Mouse (Mus musculus) left cerebral cortex, adult 8-10 months (tissue): ENCODE results near the gene Plscr3. TPM values are rescaled to one million over a fixed set of nuclear protein-coding genes. Genes with fewer than 3 reads are reported as not detected.

Source experiments
- DNase-seq, 2 experiments: peaks; one replicate each; pipeline ENCODE4 v3.0.0; 2022; ENCODE audit warnings: low spot score in 2 of 2
- microRNA-seq, 2 experiments: library from miRNA; unstranded; fragments of <30 nt; microRNA quantifications; one replicate each; pipeline ENCODE4 v1.2.0; 2022
- total RNA-seq, 4 experiments: library from RNA; stranded (reverse); gene quantifications; 2 replicates each; pipeline ENCODE4 v1.2.4; 2022

The Plscr3 gene
- total RNA-seq, 4 experiments from 2014 or later = 16.0 to 20.0 (median 18.6) TPM

DNA sequence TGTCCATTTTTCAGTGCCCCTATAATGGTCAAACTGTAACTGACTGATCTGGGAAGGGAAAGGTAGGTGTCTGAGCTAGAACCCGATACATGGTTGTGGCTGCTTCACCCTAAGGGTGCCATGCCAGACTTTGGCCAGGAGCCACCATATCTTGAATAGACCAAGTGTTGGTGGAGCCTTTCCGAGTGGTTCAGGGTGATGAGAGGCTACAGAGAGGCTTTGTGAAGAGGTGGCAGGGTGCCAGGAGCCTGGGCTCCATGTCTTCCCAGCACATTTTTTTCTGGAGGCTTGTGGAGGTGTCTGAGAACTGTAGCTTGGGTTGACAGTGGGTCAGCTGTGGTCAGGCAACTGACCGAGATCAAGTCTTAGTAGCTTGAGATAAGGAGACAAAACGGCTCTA, 45.3 kb downstream of the Plscr3 start:
- no peak for DNase-seq

DNA sequence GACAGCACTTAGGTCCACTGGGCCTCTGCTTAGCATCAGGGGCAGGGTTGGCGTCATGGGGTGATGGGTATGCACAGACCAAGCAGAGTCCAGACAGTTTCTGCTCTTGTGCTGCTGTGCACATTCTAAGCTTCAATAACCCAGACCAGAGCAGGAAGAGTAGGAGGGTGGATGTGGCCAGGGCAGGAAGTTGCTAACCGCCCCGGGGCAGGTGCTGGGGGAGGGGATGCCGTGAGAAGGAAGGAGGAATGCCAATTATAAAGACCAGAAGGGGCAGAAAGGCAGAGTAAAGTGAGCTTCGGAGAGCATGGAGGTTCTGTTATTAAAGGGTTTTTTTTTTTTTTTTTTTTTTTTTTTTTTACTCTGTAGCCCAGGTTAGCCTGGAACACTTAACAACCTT, 48.5 kb downstream of the Plscr3 start:
- no peak for DNase-seq

DNA sequence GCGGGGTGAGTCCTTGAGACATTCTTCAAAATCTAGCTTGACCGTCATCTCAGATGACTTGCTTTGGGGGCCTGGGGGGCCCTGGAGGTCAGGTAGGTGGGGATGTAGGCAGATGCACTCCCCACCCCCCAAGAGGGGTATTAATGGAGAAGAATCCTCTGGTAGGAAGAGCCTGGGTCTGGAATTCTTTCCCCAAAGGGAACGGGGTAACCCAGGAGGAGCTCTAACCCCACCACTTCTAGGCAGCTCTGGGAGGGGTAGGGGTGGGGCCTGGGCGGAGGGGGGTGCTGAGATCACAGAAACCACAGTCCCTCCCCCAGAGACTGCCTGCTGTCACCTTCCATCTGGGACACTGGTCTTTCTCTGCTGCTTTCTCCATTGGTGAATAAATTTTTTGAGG, 49.1 kb downstream of the Plscr3 start, which contains the start of gene Acap1:
Gene Acap1, minus strand, starts transcription at position 249 of the 400 bp plus-strand sequence.
- no peak for DNase-seq

DNA sequence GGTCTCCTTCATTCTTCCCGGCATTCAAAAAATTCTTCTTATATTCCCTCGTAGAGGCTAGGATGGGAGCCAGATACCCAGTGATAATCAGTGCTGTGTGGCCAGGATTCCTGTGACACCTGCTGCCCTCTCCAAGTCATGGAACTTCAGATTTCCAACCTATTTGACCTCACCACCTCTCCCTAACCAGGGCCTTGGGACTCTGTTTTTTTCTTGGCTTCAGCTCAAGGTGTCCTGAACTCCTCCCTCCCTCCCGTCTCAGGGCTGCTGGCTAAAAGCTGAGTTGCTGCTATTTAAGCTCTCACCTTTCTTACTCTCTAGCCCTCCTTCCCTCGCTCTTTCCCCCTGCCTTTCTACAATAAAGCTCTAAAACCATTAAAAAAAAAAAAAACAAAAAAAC, 53.7 kb downstream of the Plscr3 start:
- DNase-seq = no peak

DNA sequence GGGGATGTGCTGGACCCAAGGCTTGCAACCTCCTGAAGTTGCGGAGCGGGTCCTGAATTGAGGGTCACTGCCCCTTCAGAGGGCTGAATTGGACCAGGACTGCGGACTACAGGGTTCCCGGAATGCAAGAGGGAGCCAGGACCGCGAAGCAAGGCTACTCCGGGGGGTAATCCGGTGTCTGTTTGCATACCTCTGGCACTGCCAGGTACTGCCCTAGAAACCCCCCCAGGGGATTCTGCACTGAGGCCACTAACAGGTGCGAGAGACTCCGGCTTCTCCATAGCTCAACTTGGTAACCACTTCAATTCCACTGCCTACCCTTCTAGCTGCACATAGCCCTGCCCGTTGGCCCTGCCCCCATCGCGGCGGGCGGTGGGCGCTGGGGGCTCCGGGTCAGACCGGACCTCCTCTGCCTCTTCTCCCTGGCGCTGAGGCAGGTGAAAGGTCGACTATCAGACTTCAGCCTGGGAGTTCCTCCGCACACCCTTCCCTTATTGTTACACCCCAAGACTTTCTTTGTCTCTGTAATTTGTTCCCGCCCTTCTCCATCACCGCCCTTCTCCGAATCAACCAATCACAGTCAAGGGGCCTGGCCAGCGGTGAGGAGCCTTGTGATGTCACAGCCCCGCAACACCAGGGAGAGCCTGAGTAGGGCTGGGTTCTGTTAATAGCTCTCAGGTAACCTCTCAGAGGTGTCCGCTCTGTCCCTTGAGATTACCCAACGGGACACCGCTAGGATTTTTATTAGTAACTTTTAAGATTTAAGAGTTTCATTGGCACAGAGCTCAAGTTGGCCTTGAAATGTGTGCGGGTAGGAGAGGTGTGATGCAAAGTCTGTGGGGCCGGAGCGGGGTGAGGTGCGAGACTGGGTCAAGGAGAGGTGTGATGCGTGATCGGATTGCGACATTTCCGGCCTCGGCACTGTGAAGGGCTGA, 54.6 kb downstream of the Plscr3 start, which contains the start of the genes 2810408A11Rik and Neurl4:
Gene 2810408A11Rik, minus strand, starts transcription at position 517 of the 935 bp plus-strand sequence.
Gene Neurl4, plus strand, starts transcription at position 602 of the 935 bp plus-strand sequence.
- DNase-seq = peak; percentile 65 to 90

DNA sequence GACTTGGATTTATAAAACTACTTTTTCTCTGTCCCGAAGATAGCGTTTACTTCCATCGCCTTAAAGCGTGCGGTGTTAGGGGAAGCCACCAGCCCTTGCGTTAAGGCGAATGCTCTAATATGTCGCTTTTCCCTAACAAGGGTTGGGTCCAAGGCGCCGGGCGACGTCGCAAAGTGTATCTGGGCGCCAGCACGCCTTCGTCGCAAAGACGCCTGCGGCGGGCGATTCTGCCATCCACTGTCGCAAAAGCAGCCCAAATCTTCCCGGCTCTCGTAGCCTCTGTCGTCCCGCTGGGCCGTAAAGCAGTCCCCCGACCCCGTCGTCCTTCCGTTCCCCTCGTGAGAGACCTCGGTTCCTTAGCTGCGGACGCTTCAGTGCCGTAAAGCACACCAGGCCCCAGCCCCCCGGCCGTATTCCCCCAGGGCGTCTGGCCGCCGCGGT, 55.2 kb downstream of the Plscr3 start:
- DNase-seq = peak; percentile 92 to 99

Small RNAs within 50 kb of the gene (microRNA-seq; reads per million reads assigned to microRNA genes)
- gene Mir6924 = 0 reads per million in 2 experiments

Other genes starting within 250 kb of the Plscr3 start
- gene Atp1b2, start 240.4 kb upstream of the Plscr3 start, total RNA-seq = 100 to 1,000 TPM; 400 to 455 (median 419) TPM
- 1 to 10 TPM in 1 of 4 experiments, not detected in 3; 1.0 TPM for gene Shbg, start 228.5 kb upstream of the Plscr3 start, total RNA-seq
- 10 to 100 TPM in 3 of 4 experiments, 1 to 10 TPM in 1; 7.9 to 11.6 (median 10.5) TPM for gene Sat2, start 224.4 kb upstream of the Plscr3 start, total RNA-seq
- gene Fxr2, start 213.4 kb upstream of the Plscr3 start, total RNA-seq = 100 to 1,000 TPM; 132 to 147 (median 140) TPM
- under 1 TPM in 1 of 4 experiments, not detected in 3; 0.46 TPM for gene Sox15, start 191.1 kb upstream of the Plscr3 start, total RNA-seq
- gene Mpdu1, start 183.7 kb upstream of the Plscr3 start, total RNA-seq = 10 to 100 TPM; 59.3 to 68.7 (median 61.4) TPM
- 10 to 100 TPM; 14.1 to 63.3 (median 34.2) TPM for gene Cd68, start 180.2 kb upstream of the Plscr3 start, total RNA-seq
- 100 to 1,000 TPM; 268 to 307 (median 295) TPM for gene Eif4a1, start 174.0 kb upstream of the Plscr3 start, total RNA-seq
- 10 to 100 TPM; 72.6 to 96.8 (median 83.6) TPM for gene Senp3, start 164.3 kb upstream of the Plscr3 start, total RNA-seq
- 1 to 10 TPM; 2.5 to 4.2 (median 3.2) TPM for gene Tnfsf13, start 160.6 kb upstream of the Plscr3 start, total RNA-seq
- 10 to 100 TPM; 10.2 to 15.1 (median 11.7) TPM for gene Tnfsf12, start 150.5 kb upstream of the Plscr3 start, total RNA-seq
- 1 to 10 TPM; 1.5 to 2.0 (median 1.8) TPM for gene Tnfsfm13, start 150.3 kb upstream of the Plscr3 start, total RNA-seq
- 10 to 100 TPM; 48.6 to 56.4 (median 51.3) TPM for gene Polr2a, start 87.7 kb upstream of the Plscr3 start, total RNA-seq
- not detected for gene Slc35g3, start 84.4 kb upstream of the Plscr3 start, total RNA-seq
- 100 to 1,000 TPM; 138 to 158 (median 147) TPM for gene Zbtb4, start 80.5 kb upstream of the Plscr3 start, total RNA-seq
- 1 to 10 TPM in 2 of 4 experiments, under 1 TPM in 2; 0.51 to 1.2 (median 0.92) TPM for gene Chrnb1, start 50.4 kb upstream of the Plscr3 start, total RNA-seq
- gene Fgf11, start 44.5 kb upstream of the Plscr3 start, total RNA-seq = 10 to 100 TPM; 18.8 to 22.3 (median 19.7) TPM
- gene Tmem102, start 40.8 kb upstream of the Plscr3 start, total RNA-seq = under 1 TPM in 2 of 4 experiments, not detected in 2; 0.16 to 0.20 TPM
- gene Gm39566, start 31.1 kb upstream of the Plscr3 start, total RNA-seq = not detected
- not detected for gene Spem2, start 27.9 kb upstream of the Plscr3 start, total RNA-seq
- gene Spem1, start 24.2 kb upstream of the Plscr3 start, total RNA-seq = under 1 TPM in 3 of 4 experiments, not detected in 1; 0.43 to 0.74 (median 0.49) TPM
- gene Nlgn2, start 8.6 kb upstream of the Plscr3 start, total RNA-seq = 100 to 1,000 TPM; 217 to 228 (median 217) TPM
- gene Tmem256, start 7.9 kb upstream of the Plscr3 start, total RNA-seq = 100 to 1,000 TPM; 117 to 147 (median 123) TPM
- gene Tnk1, start 12.4 kb downstream of the Plscr3 start, total RNA-seq = under 1 TPM in 3 of 4 experiments, not detected in 1; 0.26 to 0.46 (median 0.30) TPM
- gene Tmem95, start 31.6 kb downstream of the Plscr3 start, total RNA-seq = not detected
- gene Kctd11, start 35.0 kb downstream of the Plscr3 start, total RNA-seq = 1 to 10 TPM; 1.0 to 2.0 (median 1.2) TPM
- gene Acap1, start 49.2 kb downstream of the Plscr3 start, total RNA-seq = not detected
- gene 2810408A11Rik, start 54.6 kb downstream of the Plscr3 start, total RNA-seq = 1 to 10 TPM in 1 of 4 experiments, under 1 TPM in 3; 0.39 to 1.1 (median 0.56) TPM
- 100 to 1,000 TPM in 3 of 4 experiments, 10 to 100 TPM in 1; 97.6 to 122 (median 112) TPM for gene Neurl4, start 54.7 kb downstream of the Plscr3 start, total RNA-seq
- gene Gps2, start 67.5 kb downstream of the Plscr3 start, total RNA-seq = 10 to 100 TPM; 27.1 to 37.6 (median 32.4) TPM
- 100 to 1,000 TPM; 413 to 430 (median 416) TPM for gene Eif5a, start 75.6 kb downstream of the Plscr3 start, total RNA-seq
- gene Ybx2, start 89.4 kb downstream of the Plscr3 start, total RNA-seq = 1 to 10 TPM; 5.1 to 9.6 (median 6.1) TPM
- gene Slc2a4, start 101.8 kb downstream of the Plscr3 start, total RNA-seq = 1 to 10 TPM; 4.8 to 5.4 (median 5.1) TPM
- not detected for gene Cldn7, start 118.4 kb downstream of the Plscr3 start, total RNA-seq
- gene Ctdnep1, start 134.8 kb downstream of the Plscr3 start, total RNA-seq = 100 to 1,000 TPM; 108 to 126 (median 118) TPM
- 100 to 1,000 TPM in 1 of 4 experiments, 10 to 100 TPM in 3; 78.7 to 101 (median 87.1) TPM for gene Elp5, start 136.1 kb downstream of the Plscr3 start, total RNA-seq
- gene Gabarap, start 144.8 kb downstream of the Plscr3 start, total RNA-seq = 100 to 1,000 TPM; 218 to 247 (median 236) TPM
- gene Phf23, start 149.4 kb downstream of the Plscr3 start, total RNA-seq = 10 to 100 TPM; 49.6 to 59.9 (median 51.8) TPM
- 10 to 100 TPM; 28.0 to 36.9 (median 32.9) TPM for gene Dvl2, start 154.2 kb downstream of the Plscr3 start, total RNA-seq
- 10 to 100 TPM; 57.9 to 68.3 (median 61.2) TPM for gene Acadvl, start 169.0 kb downstream of the Plscr3 start, total RNA-seq
- 100 to 1,000 TPM; 721 to 849 (median 797) TPM for gene Dlg4, start 170.6 kb downstream of the Plscr3 start, total RNA-seq
- gene Asgr1, start 207.7 kb downstream of the Plscr3 start, total RNA-seq = 1 to 10 TPM in 2 of 4 experiments, under 1 TPM in 2; 0.77 to 2.4 (median 1.5) TPM
- gene Asgr2, start 246.3 kb downstream of the Plscr3 start, total RNA-seq = not detected